Mouse (Mus musculus): ENCODE measurements at regions not wholly inside any gene's neighbourhood (a gene's known extent, or its start where the extent isn't known, plus 50 kb on each side); places are given as distances from the start of the nearest gene placed in this dataset.

GRCm38 (mm10) chr15:74283172-74283534 is 353.0 kb downstream of the Mroh4 start:
- Histone ChIP-seq H3K4me3 (ENCODE audit: insufficient read depth in 1 of 2, low read depth in 1 of 2, low read length in 2 of 2, poor library complexity in 1 of 2, severe bottlenecking in 1 of 2) (no peak overlapping the region), H3K4me1 (ENCODE audit: control insufficient read depth in 2 of 2, insufficient read depth in 2 of 2, low read length in 2 of 2, poor library complexity in 1 of 2) (peaks cover 0 to 3% of the 10 kb centered on the region in 2 experiments; a peak in 1 of 4 replicates), H3K27ac (ENCODE audit: insufficient read depth, low read depth, low read length, poor library complexity, severe bottlenecking) (no peak overlapping the region), H3K9ac (ENCODE audit: insufficient read depth, low read depth, low read length, poor library complexity, severe bottlenecking) (no peak overlapping the region), H3K36me3 (ENCODE audit: control insufficient read depth, insufficient read depth, low read length, poor library complexity, severe bottlenecking) (no peaks in the 10 kb centered on the region), H3K9me3 (ENCODE audit: control insufficient read depth, insufficient read depth, low read depth, low read length) (no peaks in the 10 kb centered on the region)
- in situ Hi-C loops (cut with MboI; ENCODE audit: low sequenced_read_pairs in 2 of 2, unreplicated experiment in 2 of 2), result no loop called here
- TF ChIP-seq MAFK (IDR thresholded peaks at IDR 0.05; ENCODE audit: insufficient read depth, low read depth, low read length) (no peak), ZNF384 (IDR thresholded peaks at IDR 0.05; ENCODE audit: low read depth, low read length) (no peak), HCFC1 (IDR thresholded peaks at IDR 0.05; ENCODE audit: borderline replicate concordance, insufficient read depth, low read length) (no peak), CHD2 (IDR thresholded peaks at IDR 0.05; ENCODE audit: low read depth, low read length) (no peak), ZC3H11A (IDR thresholded peaks at IDR 0.05; ENCODE audit: borderline replicate concordance, low read depth, low read length) (no peak)
- DNase-seq (ENCODE audit: low read depth, low spot score), result no peak

- in situ Hi-C loops (cut with MboI; ENCODE audit: low sequenced_read_pairs in 2 of 2, unreplicated experiment in 2 of 2), result no loop called here
- no peak for TF ChIP-seq ZC3H11A (IDR thresholded peaks at IDR 0.05; ENCODE audit: borderline replicate concordance, low read depth, low read length)
- TF ChIP-seq ZNF384 (IDR thresholded peaks at IDR 0.05; ENCODE audit: low read depth, low read length), result no peak
- TF ChIP-seq MAFK (IDR thresholded peaks at IDR 0.05; ENCODE audit: insufficient read depth, low read depth, low read length), result no peak
- no peak for TF ChIP-seq CHD2 (IDR thresholded peaks at IDR 0.05; ENCODE audit: low read depth, low read length)
- TF ChIP-seq HCFC1 (IDR thresholded peaks at IDR 0.05; ENCODE audit: borderline replicate concordance, insufficient read depth, low read length), result no peak
- no peak for DNase-seq (ENCODE audit: low read depth, low spot score)
- Histone ChIP-seq H3K4me3 (ENCODE audit: insufficient read depth in 1 of 2, low read depth in 1 of 2, low read length in 2 of 2, poor library complexity in 1 of 2, severe bottlenecking in 1 of 2) (no peak overlapping the region), H3K36me3 (ENCODE audit: control insufficient read depth, insufficient read depth, low read length, poor library complexity, severe bottlenecking) (no peaks in the 10 kb centered on the region), H3K9ac (ENCODE audit: insufficient read depth, low read depth, low read length, poor library complexity, severe bottlenecking) (no peak overlapping the region), H3K27ac (ENCODE audit: insufficient read depth, low read depth, low read length, poor library complexity, severe bottlenecking) (no peak overlapping the region), H3K4me1 (ENCODE audit: control insufficient read depth in 2 of 2, insufficient read depth in 2 of 2, low read length in 2 of 2, poor library complexity in 1 of 2) (peaks cover 0 to 3% of the 10 kb centered on the region in 2 experiments; a peak in 1 of 4 replicates), H3K9me3 (ENCODE audit: control insufficient read depth, insufficient read depth, low read depth, low read length) (no peaks in the 10 kb centered on the region)
Observed at GRCm38 (mm10) chr15:74282440-74283171, 353.5 kb downstream of the Mroh4 start.

- Histone ChIP-seq H3K9ac (ENCODE audit: insufficient read depth, low read depth, low read length, poor library complexity, severe bottlenecking) (no peak overlapping the region), H3K4me1 (ENCODE audit: control insufficient read depth in 2 of 2, insufficient read depth in 2 of 2, low read length in 2 of 2, poor library complexity in 1 of 2) (no peaks in the 10 kb centered on the region), H3K9me3 (ENCODE audit: control insufficient read depth, insufficient read depth, low read depth, low read length) (no peaks in the 10 kb centered on the region), H3K27ac (ENCODE audit: insufficient read depth, low read depth, low read length, poor library complexity, severe bottlenecking) (no peak overlapping the region), H3K4me3 (ENCODE audit: insufficient read depth in 1 of 2, low read depth in 1 of 2, low read length in 2 of 2, poor library complexity in 1 of 2, severe bottlenecking in 1 of 2) (no peak overlapping the region), H3K36me3 (ENCODE audit: control insufficient read depth, insufficient read depth, low read length, poor library complexity, severe bottlenecking) (no peaks in the 10 kb centered on the region)
- no peak for DNase-seq (ENCODE audit: low read depth, low spot score)
- TF ChIP-seq ZC3H11A (IDR thresholded peaks at IDR 0.05; ENCODE audit: borderline replicate concordance, low read depth, low read length) (no peak), ZNF384 (IDR thresholded peaks at IDR 0.05; ENCODE audit: low read depth, low read length) (no peak), MAFK (IDR thresholded peaks at IDR 0.05; ENCODE audit: insufficient read depth, low read depth, low read length) (no peak), HCFC1 (IDR thresholded peaks at IDR 0.05; ENCODE audit: borderline replicate concordance, insufficient read depth, low read length) (no peak), CHD2 (IDR thresholded peaks at IDR 0.05; ENCODE audit: low read depth, low read length) (no peak)
- in situ Hi-C loops (cut with MboI; ENCODE audit: low sequenced_read_pairs in 2 of 2, unreplicated experiment in 2 of 2), result no loop called here
Observed at GRCm38 (mm10) chr15:74274435-74274834, 361.7 kb downstream of the Mroh4 start.

GRCm38 (mm10) chr15:74262587-74263210 is 373.5 kb downstream of the Mroh4 start:
- Histone ChIP-seq H3K4me1 (ENCODE audit: control insufficient read depth in 2 of 2, insufficient read depth in 2 of 2, low read length in 2 of 2, poor library complexity in 1 of 2) (peaks cover 0 to 7% of the 10 kb centered on the region in 2 experiments; a peak in 1 of 4 replicates), H3K27ac (ENCODE audit: insufficient read depth, low read depth, low read length, poor library complexity, severe bottlenecking) (no peak overlapping the region), H3K4me3 (ENCODE audit: insufficient read depth in 1 of 2, low read depth in 1 of 2, low read length in 2 of 2, poor library complexity in 1 of 2, severe bottlenecking in 1 of 2) (no peak overlapping the region), H3K36me3 (ENCODE audit: control insufficient read depth, insufficient read depth, low read length, poor library complexity, severe bottlenecking) (no peaks in the 10 kb centered on the region), H3K9ac (ENCODE audit: insufficient read depth, low read depth, low read length, poor library complexity, severe bottlenecking) (no peak overlapping the region), H3K9me3 (ENCODE audit: control insufficient read depth, insufficient read depth, low read depth, low read length) (no peaks in the 10 kb centered on the region)
- DNase-seq (ENCODE audit: low read depth, low spot score), result no peak
- TF ChIP-seq MAFK (IDR thresholded peaks at IDR 0.05; ENCODE audit: insufficient read depth, low read depth, low read length) (no peak), CHD2 (IDR thresholded peaks at IDR 0.05; ENCODE audit: low read depth, low read length) (no peak), HCFC1 (IDR thresholded peaks at IDR 0.05; ENCODE audit: borderline replicate concordance, insufficient read depth, low read length) (no peak), ZNF384 (IDR thresholded peaks at IDR 0.05; ENCODE audit: low read depth, low read length) (no peak)
- in situ Hi-C loops (cut with MboI; ENCODE audit: low sequenced_read_pairs in 2 of 2, unreplicated experiment in 2 of 2), result no loop called here

All from ES-E14 (cell line).